Mouse (Mus musculus): ENCODE measurements around the gene Ppm1j. TPM values are rescaled to one million over a fixed set of nuclear protein-coding genes. Genes with fewer than 3 reads are reported as not detected.

Gene Ppm1j
- total and polyA plus RNA-seq, 3 experiments, result 0.54 to 2.7 TPM; not detected in 1

DNA sequence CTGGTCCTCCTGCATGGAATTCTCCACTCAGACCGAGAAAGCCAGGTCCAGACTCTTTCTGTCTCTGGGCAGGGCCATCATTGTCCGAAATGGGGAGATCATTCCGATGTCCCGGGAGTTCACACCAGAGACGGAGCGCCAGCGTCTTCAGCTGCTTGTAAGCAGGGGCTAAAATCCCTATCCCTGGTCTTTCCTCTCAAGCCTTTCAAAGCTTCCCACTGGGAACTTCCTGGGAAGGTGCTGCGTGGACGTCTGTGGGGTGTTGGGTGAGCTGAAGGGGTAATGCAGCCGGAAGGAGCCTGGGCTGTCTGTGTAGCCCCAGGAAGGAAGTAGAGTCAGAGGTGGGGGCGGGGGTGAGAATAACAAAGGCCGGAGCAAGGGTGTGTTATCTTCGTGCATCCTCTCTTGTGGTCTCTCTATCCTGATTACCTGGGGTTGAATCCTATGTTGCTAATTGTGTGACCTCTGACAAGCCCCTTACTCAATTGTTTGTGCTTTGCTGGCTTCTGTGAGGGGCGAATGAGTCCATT is 3.2 kb downstream of the Ppm1j start:
- no peak overlapping the region for H3K4me3 ChIP-seq (ENCODE audit: control insufficient read depth in 1 of 2, insufficient read depth in 1 of 2, low read depth in 2 of 2, low read length in 2 of 2)
- no peak overlapping the region for H3K9ac ChIP-seq (ENCODE audit: control insufficient read depth, low read depth, low read length, poor library complexity, severe bottlenecking)

DNA sequence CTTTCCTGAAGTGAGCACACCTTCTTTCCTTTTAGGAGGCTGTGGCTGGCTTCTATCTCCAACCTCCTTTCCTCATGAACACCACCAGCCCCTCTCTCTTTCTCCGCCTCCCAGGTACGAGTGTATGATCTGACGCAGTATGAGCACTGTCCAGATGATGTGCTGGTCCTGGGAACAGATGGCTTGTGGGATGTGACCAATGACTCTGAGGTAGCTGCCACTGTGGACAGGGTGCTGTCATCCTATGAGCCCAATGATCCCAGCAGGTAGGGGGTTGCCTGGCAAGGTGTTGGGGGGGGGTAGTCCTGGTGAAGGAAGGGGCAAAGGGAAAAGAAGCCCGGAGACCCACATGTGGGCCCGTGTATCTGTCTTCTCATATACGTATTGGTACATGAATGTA is 4.4 kb downstream of the Ppm1j start:
- H3K4me1 ChIP-seq (ENCODE audit: control insufficient read depth in 1 of 2, insufficient read depth in 2 of 2, low read length in 2 of 2), result peaks cover 8 to 21% of the 10 kb centered on the region in 2 experiments; a peak in 3 of 4 replicates
- H3K27me3 ChIP-seq (ENCODE audit: control insufficient read depth in 1 of 2, insufficient read depth in 2 of 2, low read length in 2 of 2), result no peaks in the 10 kb centered on the region
- H3K79me2 ChIP-seq (ENCODE audit: control insufficient read depth, insufficient read depth, low read length, poor library complexity), result no peaks in the 10 kb centered on the region; the same call in 1 of the 2 replicates
- H3K9me3 ChIP-seq (replicated peaks; ENCODE audit: insufficient read depth, low read length), result no peaks in the 10 kb centered on the region
- DNase-seq (ENCODE audit: low read depth, low spot score), result no peak
- no peak overlapping the region for H3K9ac ChIP-seq (ENCODE audit: control insufficient read depth, low read depth, low read length, poor library complexity, severe bottlenecking)
- no peak for TF ChIP-seq SIN3A (IDR thresholded peaks at IDR 0.05; ENCODE audit: low read length)
- no peak for TF ChIP-seq ZC3H11A (IDR thresholded peaks at IDR 0.05; ENCODE audit: low read depth, low read length)
- no peak for TF ChIP-seq MAZ (IDR thresholded peaks at IDR 0.05; ENCODE audit: low read depth, low read length)
- no peak for TF ChIP-seq MXI1 (IDR thresholded peaks at IDR 0.05; ENCODE audit: low read depth, low read length)
- TF ChIP-seq NELFE (IDR thresholded peaks at IDR 0.05; ENCODE audit: low read depth, low read length), result no peak
- no peak for TF ChIP-seq BHLHE40 (IDR thresholded peaks at IDR 0.05; ENCODE audit: borderline replicate concordance, low read depth, low read length)
- TF ChIP-seq EP300 (IDR thresholded peaks at IDR 0.05; ENCODE audit: low read depth in 1 of 2, low read length in 2 of 2), result no peak
- no peak for TF ChIP-seq KAT2A (conservative IDR thresholded peaks at IDR 0.05; ENCODE audit: low read depth, low read length)
- TF ChIP-seq RCOR1 (IDR thresholded peaks at IDR 0.05; ENCODE audit: low read depth, low read length), result no peak
- TF ChIP-seq MAX (IDR thresholded peaks at IDR 0.05; ENCODE audit: low read length), result no peak
- TF ChIP-seq MYC (IDR thresholded peaks at IDR 0.05; ENCODE audit: low read depth, low read length), result no peak
- TF ChIP-seq ETS1 (IDR thresholded peaks at IDR 0.05; ENCODE audit: low read depth, low read length), result no peak
- peaks cover 0 to 10% of the 10 kb centered on the region in 2 experiments; a peak in 2 of 4 replicates for H3K36me3 ChIP-seq (ENCODE audit: control insufficient read depth in 1 of 2, insufficient read depth in 2 of 2, low read length in 2 of 2)
- no peak overlapping the region for H3K4me3 ChIP-seq (ENCODE audit: control insufficient read depth in 1 of 2, insufficient read depth in 1 of 2, low read depth in 2 of 2, low read length in 2 of 2)
- H3K27ac ChIP-seq (ENCODE audit: control insufficient read depth, low read depth, low read length), result no peak overlapping the region

More for the DNA sequence above, 3.2 kb downstream of the Ppm1j start:
- no peak for DNase-seq (ENCODE audit: low read depth, low spot score)
- no peaks in the 10 kb centered on the region; the same call in 1 of the 2 replicates for H3K79me2 ChIP-seq (ENCODE audit: control insufficient read depth, insufficient read depth, low read length, poor library complexity)
- H3K4me1 ChIP-seq (ENCODE audit: control insufficient read depth in 1 of 2, insufficient read depth in 2 of 2, low read length in 2 of 2), result peaks cover 8 to 25% of the 10 kb centered on the region in 2 experiments
- TF ChIP-seq EP300 (IDR thresholded peaks at IDR 0.05; ENCODE audit: low read depth in 1 of 2, low read length in 2 of 2) (peak in 1 of 2 experiments; percentile 21; a peak in 1 of 4 replicates), POLR2AphosphoS2 (IDR thresholded peaks at IDR 0.05; ENCODE audit: low read length) (no peak)
- no peaks in the 10 kb centered on the region for H3K9me3 ChIP-seq (replicated peaks; ENCODE audit: insufficient read depth, low read length)
- H3K36me3 ChIP-seq (ENCODE audit: control insufficient read depth in 1 of 2, insufficient read depth in 2 of 2, low read length in 2 of 2), result peaks cover 0 to 17% of the 10 kb centered on the region in 2 experiments; a peak in 2 of 4 replicates
- H3K27ac ChIP-seq (ENCODE audit: control insufficient read depth, low read depth, low read length), result no peak overlapping the region
- no peaks in the 10 kb centered on the region for H3K27me3 ChIP-seq (ENCODE audit: control insufficient read depth in 1 of 2, insufficient read depth in 2 of 2, low read length in 2 of 2)

DNA sequence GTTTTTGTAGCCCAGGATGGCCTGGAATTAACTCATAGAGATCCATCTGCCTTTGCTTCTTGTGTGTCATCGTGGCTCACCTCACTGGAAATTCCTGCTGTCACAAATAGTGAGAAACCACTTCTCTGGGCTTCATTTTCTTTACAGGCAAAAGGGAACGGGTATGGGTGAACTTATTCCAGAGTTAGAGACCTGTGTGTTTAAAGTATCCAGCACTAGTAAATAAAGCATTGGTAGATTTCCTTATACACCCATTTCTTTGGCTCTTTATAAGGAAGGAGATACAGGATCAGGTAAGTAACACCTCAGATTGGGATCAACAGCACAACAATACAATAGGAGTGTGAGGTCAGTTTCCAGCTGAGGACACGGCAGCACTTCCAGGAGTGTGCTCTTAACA is 7.2 kb downstream of the Ppm1j start, which contains the start of gene Rhoc:
Gene Rhoc (plus strand): TSS at position 301 of the 400 bp plus-strand sequence.
- Histone ChIP-seq H3K4me1 (ENCODE audit: control insufficient read depth in 1 of 2, insufficient read depth in 2 of 2, low read length in 2 of 2) (peaks cover 8 to 16% of the 10 kb centered on the region in 2 experiments), H3K36me3 (ENCODE audit: control insufficient read depth in 1 of 2, insufficient read depth in 2 of 2, low read length in 2 of 2) (peaks cover 0 to 13% of the 10 kb centered on the region in 2 experiments; a peak in 2 of 4 replicates), H3K9ac (ENCODE audit: control insufficient read depth, low read depth, low read length, poor library complexity, severe bottlenecking) (no peak within 1 kb of the TSS), H3K4me3 (ENCODE audit: control insufficient read depth in 1 of 2, insufficient read depth in 1 of 2, low read depth in 2 of 2, low read length in 2 of 2) (no peak within 1 kb of the TSS), H3K27ac (ENCODE audit: control insufficient read depth, low read depth, low read length) (no peak within 1 kb of the TSS), H3K79me2 (ENCODE audit: control insufficient read depth, insufficient read depth, low read length, poor library complexity) (no peaks in the 10 kb centered on the region), H3K9me3 (replicated peaks; ENCODE audit: insufficient read depth, low read length) (no peaks in the 10 kb centered on the region), H3K27me3 (ENCODE audit: control insufficient read depth in 1 of 2, insufficient read depth in 2 of 2, low read length in 2 of 2) (no peaks in the 10 kb centered on the region)
- no peak for DNase-seq (ENCODE audit: low read depth, low spot score)
- TF ChIP-seq MXI1 (IDR thresholded peaks at IDR 0.05; ENCODE audit: low read depth, low read length), result no peak

All from MEL (cell line).